Mouse (Mus musculus): ENCODE results near the gene Mst1r. TPM values are rescaled to one million over a fixed set of nuclear protein-coding genes. Genes with fewer than 3 reads are reported as not detected.
A peak's percentile ranks its signal among the peaks of the same experiment; 100 is the strongest.

Gene Mst1r
- total and polyA plus RNA-seq, 3 experiments = not detected

DNA sequence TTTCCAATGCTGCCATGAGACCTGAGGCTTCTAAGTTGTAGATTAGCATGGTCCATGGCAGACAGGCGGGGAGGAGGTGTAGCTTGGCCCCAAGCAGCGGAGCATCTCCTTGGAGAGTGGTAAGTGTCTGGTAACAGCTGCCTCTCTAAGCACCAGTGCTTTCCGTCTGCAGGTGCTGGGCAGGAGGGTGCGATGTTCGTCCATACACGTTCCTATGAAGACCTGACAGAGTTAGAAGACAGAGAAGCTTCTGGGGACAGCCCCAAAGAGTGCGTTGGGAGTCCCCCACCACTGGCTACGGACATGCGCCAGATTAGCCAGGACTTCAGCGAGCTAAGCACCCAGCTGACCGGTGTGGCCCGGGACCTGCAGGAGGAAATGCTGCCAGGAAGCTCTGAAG is 6.8 kb upstream of the Mst1r start:
- no peak overlapping the region for H3K9ac ChIP-seq (ENCODE audit: insufficient read depth, low read depth)
- no peak overlapping the region for H3K27ac ChIP-seq (ENCODE audit: insufficient read depth, low read depth)
- H3K79me2 ChIP-seq (replicated peaks; ENCODE audit: control insufficient read depth, extremely low read depth, insufficient read depth, poor library complexity, severe bottlenecking) = no peaks in the 10 kb centered on the region
- in situ Hi-C loops (cut with MboI; ENCODE audit: low pct_ligation_motif_present, low pct_unique_long_range_greater_than_20kb, low sequenced_read_pairs) = no loop called here
- H3K4me3 ChIP-seq (replicated peaks in 1 of 3; ENCODE audit: low read depth in 2 of 3, low read length in 2 of 3, poor library complexity in 1 of 3) = peak overlapping the region in 1 of 3 experiments; percentile 30
- H3K4me1 ChIP-seq (ENCODE audit: control insufficient read depth in 1 of 2, insufficient read depth in 2 of 2) = peaks cover 9 to 26% of the 10 kb centered on the region in 2 experiments; a peak in 3 of 4 replicates
- TF ChIP-seq TBP (conservative IDR thresholded peaks at IDR 0.05; ENCODE audit: low read depth, low read length) (no peak), MXI1 (IDR thresholded peaks at IDR 0.05; ENCODE audit: low read depth, low read length) (no peak), NRF1 (IDR thresholded peaks at IDR 0.05; ENCODE audit: low read depth, low read length) (peak; percentile 74), KAT2A (IDR thresholded peaks at IDR 0.05; ENCODE audit: insufficient replicate concordance, low read length) (no peak), ELF1 (IDR thresholded peaks at IDR 0.05; ENCODE audit: low read depth, low read length) (peak; percentile 18; the same call in 1 of the 2 replicates), BHLHE40 (IDR thresholded peaks at IDR 0.05; ENCODE audit: low read depth, low read length) (peak; percentile 75), SIN3A (IDR thresholded peaks at IDR 0.05; ENCODE audit: low read length) (no peak), MEF2A (IDR thresholded peaks at IDR 0.05; ENCODE audit: borderline replicate concordance, low read depth, low read length) (0 out of 2 replicates have a peak, but pooled peaks have one; percentile 43), MAX (IDR thresholded peaks at IDR 0.05; ENCODE audit: low read length) (peak; percentile 31; the same call in 1 of the 2 replicates), MYC (IDR thresholded peaks at IDR 0.05; ENCODE audit: low read depth, low read length) (peak; percentile 19; the same call in 1 of the 2 replicates), MAZ (IDR thresholded peaks at IDR 0.05; ENCODE audit: low read depth, low read length) (0 out of 2 replicates have a peak, but pooled peaks have one; percentile 46), RAD21 (IDR thresholded peaks at IDR 0.05; ENCODE audit: low read depth, low read length) (no peak), ETS1 (conservative IDR thresholded peaks at IDR 0.05; ENCODE audit: low read depth, low read length) (peak; percentile 65), ZKSCAN1 (IDR thresholded peaks at IDR 0.05; ENCODE audit: borderline replicate concordance, low read depth, low read length) (no peak), ZMIZ1 (IDR thresholded peaks at IDR 0.05; ENCODE audit: low read depth, low read length) (peak; percentile 38; the same call in 1 of the 2 replicates), IRF4 (IDR thresholded peaks at IDR 0.05; ENCODE audit: low read depth, low read length) (no peak; the same call in 1 of the 2 replicates), TCF12 (IDR thresholded peaks at IDR 0.05; ENCODE audit: low read depth, low read length) (0 out of 2 replicates have a peak, but pooled peaks have one; percentile 12), E2F4 (IDR thresholded peaks at IDR 0.05; ENCODE audit: insufficient replicate concordance, low read depth, low read length) (no peak), PAX5 (IDR thresholded peaks at IDR 0.05; ENCODE audit: low read length) (no peak)
- no peaks in the 10 kb centered on the region for H3K27me3 ChIP-seq (replicated peaks)
- H3K4me2 ChIP-seq (ENCODE audit: insufficient read depth, low read depth, poor library complexity, severe bottlenecking) = no peak overlapping the region
- DNase-seq (ENCODE audit: extremely low read depth) = peak; percentile 76
- dilution Hi-C loops (cut with MboI; ENCODE audit: extremely low pct_ligation_motif_present, extremely low pct_unique_long_range_greater_than_20kb, low sequenced_read_pairs) = no loop called here
- H3K9me3 ChIP-seq (replicated peaks; ENCODE audit: low read length) = no peaks in the 10 kb centered on the region
- H3K36me3 ChIP-seq (replicated peaks in 1 of 2; ENCODE audit: control insufficient read depth in 1 of 2, insufficient read depth in 1 of 2, low read length in 1 of 2) = peaks cover 25 to 53% of the 10 kb centered on the region in 2 experiments
